Mouse (Mus musculus): ENCODE results near the gene Arhgap6. TPM values are rescaled to one million over a fixed set of nuclear protein-coding genes. Genes with fewer than 3 reads are reported as not detected.

The Arhgap6 gene
- polyA plus RNA-seq, 2 experiments = 1.2 to 2.3 TPM

- 60% methylated on average over 2 of the region's 2 CpGs for WGBS (ENCODE audit: insufficient replicate concordance)
- Histone ChIP-seq H3K4me3 (ENCODE audit: insufficient read depth in 1 of 2, low read depth in 2 of 2, low read length in 2 of 2) (no peak overlapping the region), H3K36me3 (replicated peaks; ENCODE audit: control insufficient read depth, insufficient read depth, low read depth) (no peaks in the 10 kb centered on the region), H3K9me3 (ENCODE audit: control insufficient read depth, low read length) (no peaks in the 10 kb centered on the region), H3K27ac (no peak overlapping the region), H3K4me2 (ENCODE audit: low read depth) (no peak overlapping the region), H3K9ac (replicated peaks) (no peak overlapping the region), H3K27me3 (ENCODE audit: control insufficient read depth, insufficient read depth, low read length) (no peaks in the 10 kb centered on the region), H3K4me1 (replicated peaks; ENCODE audit: control insufficient read depth in 2 of 2, insufficient read depth in 2 of 2, low read length in 1 of 2) (no peaks in the 10 kb centered on the region)
- no peak for TF ChIP-seq CTCF (IDR thresholded peaks at IDR 0.05; ENCODE audit: low read depth)
- no peak for TF ChIP-seq EP300 (IDR thresholded peaks at IDR 0.05; ENCODE audit: low read depth)
- DNase-seq (ENCODE audit: low read depth in 3 of 3, low spot score in 3 of 3) = no peak
- no peak for ATAC-seq (ENCODE audit: insufficient read depth)
These were observed 383.7 kb downstream of the Arhgap6 start for GRCm38 (mm10) chrX:169178634-169179033.

- 65% methylated on average over 5 of the region's 5 CpGs for WGBS (ENCODE audit: insufficient replicate concordance)
- no peaks in the 10 kb centered on the region for H3K4me1 ChIP-seq (replicated peaks; ENCODE audit: control insufficient read depth in 2 of 2, insufficient read depth in 2 of 2, low read length in 1 of 2)
These were observed 392.2 kb downstream of the Arhgap6 start, which contains the start of gene Amelx for GRCm38 (mm10) chrX:169187100-169187499. Amelx (minus strand) TSS chrX:169187200.

GRCm38 (mm10) chrX:169210019-169210418, 415.1 kb downstream of the Arhgap6 start:
- no peak for TF ChIP-seq EP300 (IDR thresholded peaks at IDR 0.05; ENCODE audit: low read depth)
- no peak for TF ChIP-seq CTCF (IDR thresholded peaks at IDR 0.05; ENCODE audit: low read depth)
- no peaks in the 10 kb centered on the region for H3K36me3 ChIP-seq (replicated peaks; ENCODE audit: control insufficient read depth, insufficient read depth, low read depth)
- no peak for DNase-seq (ENCODE audit: low read depth in 3 of 3, low spot score in 3 of 3)
- H3K4me3 ChIP-seq (ENCODE audit: insufficient read depth in 1 of 2, low read depth in 2 of 2, low read length in 2 of 2) = no peak overlapping the region
- no peak for ATAC-seq (ENCODE audit: insufficient read depth)
- H3K4me1 ChIP-seq (replicated peaks; ENCODE audit: control insufficient read depth in 2 of 2, insufficient read depth in 2 of 2, low read length in 1 of 2) = no peaks in the 10 kb centered on the region
- no peak overlapping the region for H3K4me2 ChIP-seq (ENCODE audit: low read depth)
- 51% methylated on average over 3 of the region's 3 CpGs for WGBS (ENCODE audit: insufficient replicate concordance)
- no peaks in the 10 kb centered on the region for H3K9me3 ChIP-seq (ENCODE audit: control insufficient read depth, low read length)
- no peak overlapping the region for H3K9ac ChIP-seq (replicated peaks)
- no peaks in the 10 kb centered on the region for H3K27me3 ChIP-seq (ENCODE audit: control insufficient read depth, insufficient read depth, low read length)
- H3K27ac ChIP-seq = no peak overlapping the region

More at GRCm38 (mm10) chrX:169187100-169187499, 392.2 kb downstream of the Arhgap6 start, which contains the start of gene Amelx:
- TF ChIP-seq CTCF (IDR thresholded peaks at IDR 0.05; ENCODE audit: low read depth) (no peak), EP300 (IDR thresholded peaks at IDR 0.05; ENCODE audit: low read depth) (no peak)
- Histone ChIP-seq H3K27ac (no peak within 1 kb of the TSS), H3K36me3 (replicated peaks; ENCODE audit: control insufficient read depth, insufficient read depth, low read depth) (no peaks in the 10 kb centered on the region), H3K4me3 (ENCODE audit: insufficient read depth in 1 of 2, low read depth in 2 of 2, low read length in 2 of 2) (no peak within 1 kb of the TSS), H3K9ac (replicated peaks) (no peak within 1 kb of the TSS), H3K9me3 (ENCODE audit: control insufficient read depth, low read length) (no peaks in the 10 kb centered on the region), H3K27me3 (ENCODE audit: control insufficient read depth, insufficient read depth, low read length) (no peaks in the 10 kb centered on the region), H3K4me2 (ENCODE audit: low read depth) (no peak within 1 kb of the TSS)
- DNase-seq (ENCODE audit: low read depth in 3 of 3, low spot score in 3 of 3) (no peak), ATAC-seq (ENCODE audit: insufficient read depth) (no peak)

- H3K4me2 ChIP-seq (ENCODE audit: low read depth) = no peak overlapping the region
- ATAC-seq (ENCODE audit: insufficient read depth) = 0 out of 2 replicates have a peak, but pooled peaks have one; percentile 41
- H3K9me3 ChIP-seq (ENCODE audit: control insufficient read depth, low read length) = no peaks in the 10 kb centered on the region
- H3K36me3 ChIP-seq (replicated peaks; ENCODE audit: control insufficient read depth, insufficient read depth, low read depth) = no peaks in the 10 kb centered on the region
- H3K4me3 ChIP-seq (ENCODE audit: insufficient read depth in 1 of 2, low read depth in 2 of 2, low read length in 2 of 2) = no peak overlapping the region
- DNase-seq (ENCODE audit: low read depth in 3 of 3, low spot score in 3 of 3) = no peak
- H3K4me1 ChIP-seq (replicated peaks; ENCODE audit: control insufficient read depth in 2 of 2, insufficient read depth in 2 of 2, low read length in 1 of 2) = 0 out of 4 replicates have a peak, but pooled peaks cover 0 to 4% of the 10 kb centered on the region in 2 experiments
- H3K9ac ChIP-seq (replicated peaks) = no peak overlapping the region
- H3K27me3 ChIP-seq (ENCODE audit: control insufficient read depth, insufficient read depth, low read length) = no peaks in the 10 kb centered on the region
- TF ChIP-seq EP300 (IDR thresholded peaks at IDR 0.05; ENCODE audit: low read depth) = no peak
- TF ChIP-seq CTCF (IDR thresholded peaks at IDR 0.05; ENCODE audit: low read depth) = no peak
- H3K27ac ChIP-seq = no peak overlapping the region
- 18% methylated on average over 8 of the region's 8 CpGs for WGBS (ENCODE audit: insufficient replicate concordance)
These were observed 425.2 kb downstream of the Arhgap6 start for GRCm38 (mm10) chrX:169220064-169220463.

DNA sequence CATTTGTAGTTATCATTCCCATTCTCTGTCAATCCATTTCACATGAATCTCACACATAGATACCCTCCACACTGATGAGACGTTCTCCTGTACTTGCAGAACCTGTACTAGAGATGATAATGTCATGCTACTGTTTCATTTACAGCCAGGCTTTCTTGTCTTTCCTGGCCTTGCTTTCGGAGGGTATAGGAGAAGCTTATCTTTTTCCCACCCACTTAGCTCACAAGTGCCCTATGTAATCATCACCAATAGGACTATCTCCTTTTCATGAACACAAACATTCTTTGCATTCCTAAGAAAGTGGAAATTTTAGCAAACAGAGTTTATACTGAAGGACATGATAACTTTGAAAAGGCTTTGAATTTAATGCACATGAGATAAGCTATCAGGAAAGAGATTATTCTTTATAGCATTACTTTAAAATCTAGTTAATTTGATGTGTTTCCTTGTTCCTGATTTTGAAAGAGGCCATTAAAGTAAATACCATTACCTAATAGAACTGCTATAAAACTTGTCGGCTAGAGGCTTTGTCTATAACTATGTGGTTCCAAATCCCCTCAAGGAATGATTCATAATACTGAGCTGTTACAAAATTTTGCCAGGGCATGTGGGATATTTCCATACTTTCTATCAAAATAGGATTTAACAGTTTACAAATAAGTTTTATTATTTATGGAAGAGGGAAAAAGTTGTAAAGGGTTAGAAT, 427.6 kb downstream of the Arhgap6 start:
- 34% methylated on average over 3 of the region's 3 CpGs for WGBS (ENCODE audit: insufficient replicate concordance)
- no peak overlapping the region for H3K27ac ChIP-seq

More for the DNA sequence above, 427.6 kb downstream of the Arhgap6 start:
- no peak for ATAC-seq (ENCODE audit: insufficient read depth)
- no peak overlapping the region for H3K4me3 ChIP-seq (ENCODE audit: insufficient read depth in 1 of 2, low read depth in 2 of 2, low read length in 2 of 2)
- H3K9ac ChIP-seq (replicated peaks) = no peak overlapping the region
- 0 out of 4 replicates have a peak, but pooled peaks cover 0 to 4% of the 10 kb centered on the region in 2 experiments for H3K4me1 ChIP-seq (replicated peaks; ENCODE audit: control insufficient read depth in 2 of 2, insufficient read depth in 2 of 2, low read length in 1 of 2)
- TF ChIP-seq EP300 (IDR thresholded peaks at IDR 0.05; ENCODE audit: low read depth) (no peak), CTCF (IDR thresholded peaks at IDR 0.05; ENCODE audit: low read depth) (no peak)
- no peaks in the 10 kb centered on the region for H3K9me3 ChIP-seq (ENCODE audit: control insufficient read depth, low read length)
- no peak overlapping the region for H3K4me2 ChIP-seq (ENCODE audit: low read depth)
- no peak for DNase-seq (ENCODE audit: low read depth in 3 of 3, low spot score in 3 of 3)
- H3K36me3 ChIP-seq (replicated peaks; ENCODE audit: control insufficient read depth, insufficient read depth, low read depth) = no peaks in the 10 kb centered on the region
- H3K27me3 ChIP-seq (ENCODE audit: control insufficient read depth, insufficient read depth, low read length) = no peaks in the 10 kb centered on the region

Measured in liver, embryonic 14.5 days (tissue).